Mouse (Mus musculus) lung, adult 2 months (tissue): Measurements from ENCODE around the gene Elovl6. TPM values are rescaled to one million over a fixed set of nuclear protein-coding genes. Genes with fewer than 3 reads are reported as not detected.

Experiments
- DNase-seq: peaks from one replicate; pipeline ENCODE4 v3.0.0; 2022
- H3K4me1 ChIP-seq: fragments of 200-500 bp; 2 replicates; pipeline ENCODE4 v1.6.1; 2011; ENCODE audit warnings: low read length; ENCODE audit not compliant: control insufficient read depth, insufficient read depth
- H3K4me3 ChIP-seq: fragments of 200-500 bp; replicated peaks from 2 replicates; pipeline ENCODE3; 2011; ENCODE audit warnings: low read depth, mild to moderate bottlenecking, control low read depth, low read length; ENCODE audit errors: extremely low read depth
- CTCF ChIP-seq: fragments of 200-500 bp; IDR thresholded peaks from 2 replicates; pipeline ENCODE4 v1.5.1; 2011; ENCODE audit warnings: mild to moderate bottlenecking, low read length, control low read depth; ENCODE audit not compliant: insufficient read depth
- POLR2A ChIP-seq: fragments of 200-500 bp; IDR thresholded peaks from 2 replicates; pipeline ENCODE4 v1.6.1; 2011; ENCODE audit warnings: low read depth, mild to moderate bottlenecking, control low read depth, low read length, borderline replicate concordance; ENCODE audit errors: extremely low read depth
- WGBS: fragments of 180-500 bp; shearing (Covaris S2); methylation state at CpG from one replicate; pipeline ENCODE4 v1.1.7; 2018; 5-methylcytosine and 5-hydroxymethylcytosine counted together
- polyA plus RNA-seq: library from polyadenylated mRNA; depleted of rRNA; stranded (reverse); fragments of >200 nt; gene quantifications from 2 replicates; pipeline ENCODE4 v1.2.3, GENCODE M21; 2012

Elovl6 gene
- polyA plus RNA-seq, 1 experiment: 25.1 TPM

GRCm38 (mm10) chr3:129537954-129538353 is 5.8 kb downstream of the Elovl6 start:
- no peak for DNase-seq
- 89% methylated on average over 5 of the region's 5 CpGs for WGBS
- no peaks in the 10 kb centered on the region for H3K4me1 ChIP-seq
- no peak overlapping the region for H3K4me3 ChIP-seq
- TF ChIP-seq POLR2A (no peak), CTCF (no peak)

- 96% methylated on average over 2 of the region's 2 CpGs for WGBS
- TF ChIP-seq POLR2A (no peak), CTCF (no peak)
- no peak overlapping the region for H3K4me3 ChIP-seq
- H3K4me1 ChIP-seq: no peaks in the 10 kb centered on the region
- DNase-seq: no peak
These were observed 8.7 kb downstream of the Elovl6 start for GRCm38 (mm10) chr3:129540882-129541281.

GRCm38 (mm10) chr3:129541456-129541855 is 9.3 kb downstream of the Elovl6 start:
- Histone ChIP-seq H3K4me1 (no peaks in the 10 kb centered on the region), H3K4me3 (no peak overlapping the region)
- DNase-seq: no peak
- TF ChIP-seq CTCF: no peak
- TF ChIP-seq POLR2A: no peak
- WGBS: 96% methylated on average over 11 of the region's 11 CpGs

- WGBS: 96% methylated on average over 3 of the region's 3 CpGs
- Histone ChIP-seq H3K4me1 (no peaks in the 10 kb centered on the region), H3K4me3 (no peak overlapping the region)
- DNase-seq: no peak
- TF ChIP-seq CTCF: no peak
These were observed 11.2 kb downstream of the Elovl6 start for GRCm38 (mm10) chr3:129543376-129543775.

GRCm38 (mm10) chr3:129544217-129544616 is 12.1 kb downstream of the Elovl6 start:
- H3K4me1 ChIP-seq: no peaks in the 10 kb centered on the region
- no peak for DNase-seq
- TF ChIP-seq POLR2A (no peak), CTCF (no peak)
- no peak overlapping the region for H3K4me3 ChIP-seq
- 94% methylated on average over 1 of the region's 1 CpGs for WGBS

GRCm38 (mm10) chr3:129545228-129545627 is 13.1 kb downstream of the Elovl6 start:
- Histone ChIP-seq H3K4me3 (no peak overlapping the region), H3K4me1 (no peaks in the 10 kb centered on the region)
- WGBS: 78% methylated on average over 1 of the region's 1 CpGs
- TF ChIP-seq CTCF (no peak), POLR2A (no peak)
- no peak for DNase-seq

- DNase-seq: no peak
- H3K4me3 ChIP-seq: no peak overlapping the region
- WGBS: 86% methylated on average over 6 of the region's 6 CpGs
- TF ChIP-seq CTCF (no peak), POLR2A (no peak)
- H3K4me1 ChIP-seq: no peaks in the 10 kb centered on the region
These were observed 13.6 kb downstream of the Elovl6 start for GRCm38 (mm10) chr3:129545801-129546200.

- Histone ChIP-seq H3K4me3 (no peak overlapping the region), H3K4me1 (no peaks in the 10 kb centered on the region)
- WGBS: 63% methylated on average over 8 of the region's 8 CpGs
- no peak for TF ChIP-seq POLR2A
- no peak for DNase-seq
These were observed 15.8 kb downstream of the Elovl6 start for GRCm38 (mm10) chr3:129547837-129548435.

- no peak for DNase-seq
- Histone ChIP-seq H3K4me3 (no peak overlapping the region), H3K4me1 (no peaks in the 10 kb centered on the region)
- no peak for TF ChIP-seq POLR2A
- no peak for TF ChIP-seq CTCF
- WGBS: 90% methylated on average over 8 of the region's 8 CpGs
These were observed 16.6 kb downstream of the Elovl6 start for GRCm38 (mm10) chr3:129548760-129549159.

GRCm38 (mm10) chr3:129549546-129549945 is 17.4 kb downstream of the Elovl6 start:
- H3K4me1 ChIP-seq: no peaks in the 10 kb centered on the region
- H3K4me3 ChIP-seq: no peak overlapping the region
- DNase-seq: no peak
- 62% methylated on average over 5 of the region's 5 CpGs for WGBS
- TF ChIP-seq POLR2A: no peak
- no peak for TF ChIP-seq CTCF
